Mouse (Mus musculus): ENCODE data around the gene Hdac9.

DNA sequence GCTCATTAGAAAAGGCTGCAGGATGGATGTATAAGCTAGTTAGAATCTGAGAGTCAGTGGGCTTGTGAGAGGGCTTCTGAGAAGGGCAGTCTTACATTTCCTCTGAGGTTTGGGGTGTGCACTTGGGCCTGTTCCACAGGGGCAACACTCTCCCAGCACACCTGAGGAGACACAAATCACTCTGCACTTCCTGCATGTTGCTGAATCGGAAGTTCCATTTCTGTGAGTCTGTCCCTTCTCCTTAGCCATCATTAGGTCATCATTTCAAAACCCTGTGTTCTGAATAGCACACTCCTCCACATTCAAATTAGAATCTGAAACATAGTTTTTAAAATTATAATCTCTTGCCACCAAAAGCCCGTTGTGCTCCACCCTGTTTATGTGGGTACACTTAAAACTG is 354.6 kb downstream of the Hdac9 start:
- TF ChIP-seq CTCF (conservative IDR thresholded peaks at IDR 0.05; ENCODE audit: insufficient read depth, insufficient read length, low read depth, low read length) (no peak), POLR2A (IDR thresholded peaks at IDR 0.05; ENCODE audit: low read depth, low read length) (no peak)
